Mouse (Mus musculus): ENCODE data around the gene Ddost. TPM values are rescaled to one million over a fixed set of nuclear protein-coding genes. Genes with fewer than 3 reads are reported as not detected.

Ddost gene
- polyA plus RNA-seq, 1 experiment from 2014 or later = 332 TPM

DNA sequence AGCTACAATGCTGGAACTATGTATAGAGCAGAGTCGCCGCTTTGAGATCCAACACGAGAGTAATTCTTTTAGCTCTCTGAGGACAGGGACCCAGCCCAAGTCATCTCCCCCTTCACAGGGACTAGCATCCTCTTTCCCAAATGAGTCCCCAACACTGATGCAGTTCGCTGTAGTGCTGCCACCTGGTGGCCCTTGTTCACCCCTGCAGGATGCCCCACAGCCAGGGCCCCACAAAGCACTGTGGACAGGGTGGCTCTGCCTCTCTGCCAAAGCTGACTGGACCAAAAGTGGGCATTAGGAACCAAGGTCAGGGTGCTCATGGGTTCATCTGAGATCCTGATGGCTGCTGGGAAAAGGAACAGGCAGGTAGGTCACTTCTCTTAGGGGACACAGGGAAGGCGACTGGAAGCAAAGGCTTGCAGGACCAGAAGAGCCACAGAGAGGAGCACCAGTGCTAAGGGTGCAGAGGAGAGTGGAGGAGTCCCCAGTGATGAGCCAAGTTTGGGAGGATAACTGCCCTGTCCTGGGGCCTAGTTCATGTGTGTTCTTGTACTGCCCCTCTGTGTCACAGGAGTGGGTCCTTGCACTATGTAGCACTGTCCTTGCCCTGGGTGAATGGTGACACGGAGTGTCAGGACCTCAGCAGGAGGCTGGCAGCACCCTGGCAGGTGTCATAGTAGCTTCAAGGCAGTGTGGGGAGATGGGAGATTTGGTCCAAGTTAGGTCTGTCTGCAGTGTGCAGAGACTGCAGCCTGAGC, 14.2 kb downstream of the Ddost start:
- no peak overlapping the region for H3K27ac ChIP-seq (ENCODE audit: low read depth, low read length)
- no peak overlapping the region for H3K4me3 ChIP-seq (ENCODE audit: low read length)
- no peaks in the 10 kb centered on the region for H3K27me3 ChIP-seq (ENCODE audit: control insufficient read depth, insufficient read depth, low read length)
- H3K4me1 ChIP-seq (ENCODE audit: control insufficient read depth, insufficient read depth, low read length) = no peaks in the 10 kb centered on the region
- H3K4me2 ChIP-seq (replicated peaks; ENCODE audit: low read depth, low read length) = no peak overlapping the region
- ATAC-seq (ENCODE audit: low FRiP score, low TSS enrichment) = peak; percentile 55
- H3K36me3 ChIP-seq (ENCODE audit: control insufficient read depth, insufficient read depth, low read length) = peaks cover 20% of the 10 kb centered on the region; the same call in 1 of the 2 replicates
- no peaks in the 10 kb centered on the region for H3K9me3 ChIP-seq (ENCODE audit: control insufficient read depth, low read length)
- H3K9ac ChIP-seq (ENCODE audit: low read depth, low read length) = no peak overlapping the region
- 62% methylated on average over 6 of the region's 6 CpGs for WGBS

DNA sequence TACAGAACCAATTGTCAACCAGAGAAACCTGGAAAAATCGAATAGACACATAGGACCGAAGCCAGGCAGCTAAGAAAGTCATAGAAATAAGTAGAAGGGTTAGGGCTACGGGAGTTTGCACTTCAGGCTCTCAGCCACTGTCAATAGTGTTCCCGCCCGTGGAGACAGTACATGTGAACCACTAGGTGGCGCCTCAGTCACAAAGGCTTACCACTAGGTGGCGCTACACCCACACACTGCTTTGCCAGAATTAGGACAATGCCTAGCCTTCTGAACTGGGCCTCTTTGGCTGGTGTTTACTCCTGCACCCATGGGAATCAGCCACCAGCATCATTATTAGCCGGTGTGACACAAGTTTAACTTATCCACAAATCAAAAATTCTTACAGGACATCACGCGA, 15.0 kb downstream of the Ddost start:
- Histone ChIP-seq H3K36me3 (ENCODE audit: control insufficient read depth, insufficient read depth, low read length) (peaks cover 12% of the 10 kb centered on the region; the same call in 1 of the 2 replicates), H3K4me1 (ENCODE audit: control insufficient read depth, insufficient read depth, low read length) (no peaks in the 10 kb centered on the region), H3K4me2 (replicated peaks; ENCODE audit: low read depth, low read length) (no peak overlapping the region), H3K9me3 (ENCODE audit: control insufficient read depth, low read length) (no peaks in the 10 kb centered on the region), H3K9ac (ENCODE audit: low read depth, low read length) (no peak overlapping the region), H3K27me3 (ENCODE audit: control insufficient read depth, insufficient read depth, low read length) (no peaks in the 10 kb centered on the region), H3K27ac (ENCODE audit: low read depth, low read length) (no peak overlapping the region), H3K4me3 (ENCODE audit: low read length) (no peak overlapping the region)
- 0 out of 2 replicates have a peak, but pooled peaks have one; percentile 8 for ATAC-seq (ENCODE audit: low FRiP score, low TSS enrichment)
- WGBS = 36% methylated on average over 10 of the region's 10 CpGs

DNA sequence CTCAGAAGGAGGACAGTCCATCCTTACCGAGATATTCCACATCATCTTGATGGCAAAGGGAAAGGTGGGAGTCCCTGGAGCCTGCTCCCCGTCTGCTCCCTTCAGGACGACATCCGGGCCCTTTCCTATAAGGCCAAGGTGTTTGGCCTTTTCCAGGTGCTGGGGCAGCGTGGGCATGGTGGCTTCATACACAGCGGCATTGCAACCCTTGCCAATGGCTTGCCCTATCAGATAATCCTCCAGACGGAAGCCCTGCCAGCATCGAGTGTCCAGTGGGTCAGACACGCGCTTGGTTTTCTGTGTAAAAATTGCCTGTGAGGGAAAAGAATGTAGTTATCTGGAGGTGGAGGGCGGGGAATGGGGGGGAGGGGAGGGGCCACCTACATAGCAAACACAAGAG, 16.2 kb downstream of the Ddost start:
- Histone ChIP-seq H3K4me3 (ENCODE audit: low read length) (no peak overlapping the region), H3K36me3 (ENCODE audit: control insufficient read depth, insufficient read depth, low read length) (peaks cover 5% of the 10 kb centered on the region; the same call in 1 of the 2 replicates), H3K4me1 (ENCODE audit: control insufficient read depth, insufficient read depth, low read length) (no peaks in the 10 kb centered on the region), H3K9ac (ENCODE audit: low read depth, low read length) (no peak overlapping the region), H3K4me2 (replicated peaks; ENCODE audit: low read depth, low read length) (no peak overlapping the region), H3K27ac (ENCODE audit: low read depth, low read length) (no peak overlapping the region), H3K27me3 (ENCODE audit: control insufficient read depth, insufficient read depth, low read length) (no peaks in the 10 kb centered on the region), H3K9me3 (ENCODE audit: control insufficient read depth, low read length) (no peaks in the 10 kb centered on the region)
- WGBS = 78% methylated on average over 11 of the region's 11 CpGs
- no peak for ATAC-seq (ENCODE audit: low FRiP score, low TSS enrichment)

DNA sequence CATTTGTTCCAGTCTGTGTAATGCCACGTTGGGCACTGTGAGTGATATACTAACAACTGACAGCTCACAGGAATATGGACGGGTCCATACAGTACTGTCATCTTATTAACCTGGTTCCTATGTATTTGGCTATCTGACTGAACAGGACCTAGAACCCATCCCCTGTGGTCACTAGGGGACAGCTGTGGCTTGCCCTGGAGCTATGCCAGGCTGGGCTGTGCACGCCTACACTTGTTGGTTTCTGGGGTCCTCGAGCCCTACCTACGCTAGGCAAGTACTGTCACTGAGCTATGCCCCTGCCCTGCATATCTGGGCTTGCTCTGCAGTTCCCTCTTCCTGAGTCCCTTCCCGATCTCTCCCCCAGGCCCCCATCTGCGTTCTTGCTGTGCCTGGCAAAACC, 17.0 kb downstream of the Ddost start:
- Histone ChIP-seq H3K4me1 (ENCODE audit: control insufficient read depth, insufficient read depth, low read length) (0 out of 2 replicates have a peak, but pooled peaks cover 2% of the 10 kb centered on the region), H3K36me3 (ENCODE audit: control insufficient read depth, insufficient read depth, low read length) (peaks cover 5% of the 10 kb centered on the region; the same call in 1 of the 2 replicates), H3K9me3 (ENCODE audit: control insufficient read depth, low read length) (no peaks in the 10 kb centered on the region), H3K27me3 (ENCODE audit: control insufficient read depth, insufficient read depth, low read length) (no peaks in the 10 kb centered on the region), H3K4me3 (ENCODE audit: low read length) (no peak overlapping the region), H3K27ac (ENCODE audit: low read depth, low read length) (no peak overlapping the region), H3K9ac (ENCODE audit: low read depth, low read length) (no peak overlapping the region), H3K4me2 (replicated peaks; ENCODE audit: low read depth, low read length) (no peak overlapping the region)
- WGBS = 79% methylated on average over 7 of the region's 7 CpGs
- ATAC-seq (ENCODE audit: low FRiP score, low TSS enrichment) = no peak

DNA sequence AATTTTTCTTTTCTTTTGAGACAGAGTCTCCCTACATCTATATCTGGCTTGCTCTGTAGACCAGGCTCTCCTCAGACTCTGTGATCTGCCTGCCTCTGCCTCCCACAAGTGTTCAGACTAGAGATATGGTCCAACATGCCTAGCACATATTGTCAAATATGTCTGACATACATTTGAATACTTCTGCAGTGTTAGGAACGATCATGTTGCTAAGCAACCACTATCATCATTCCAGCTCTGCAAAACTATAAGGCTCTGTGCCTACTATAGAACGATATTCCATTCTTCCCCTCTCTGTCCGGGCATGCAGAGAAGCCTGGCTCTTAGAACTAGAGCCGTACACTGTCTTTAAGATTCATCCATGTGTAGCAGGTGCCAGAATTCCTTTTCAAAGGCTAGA, 18.2 kb downstream of the Ddost start:
- Histone ChIP-seq H3K4me2 (replicated peaks; ENCODE audit: low read depth, low read length) (no peak overlapping the region), H3K9ac (ENCODE audit: low read depth, low read length) (no peak overlapping the region), H3K27ac (ENCODE audit: low read depth, low read length) (no peak overlapping the region), H3K4me1 (ENCODE audit: control insufficient read depth, insufficient read depth, low read length) (0 out of 2 replicates have a peak, but pooled peaks cover 4% of the 10 kb centered on the region), H3K9me3 (ENCODE audit: control insufficient read depth, low read length) (no peaks in the 10 kb centered on the region), H3K4me3 (ENCODE audit: low read length) (no peak overlapping the region), H3K36me3 (ENCODE audit: control insufficient read depth, insufficient read depth, low read length) (peaks cover 3% of the 10 kb centered on the region; the same call in 1 of the 2 replicates), H3K27me3 (ENCODE audit: control insufficient read depth, insufficient read depth, low read length) (no peaks in the 10 kb centered on the region)
- ATAC-seq (ENCODE audit: low FRiP score, low TSS enrichment) = no peak
- WGBS = 82% methylated on average over 4 of the region's 4 CpGs

DNA sequence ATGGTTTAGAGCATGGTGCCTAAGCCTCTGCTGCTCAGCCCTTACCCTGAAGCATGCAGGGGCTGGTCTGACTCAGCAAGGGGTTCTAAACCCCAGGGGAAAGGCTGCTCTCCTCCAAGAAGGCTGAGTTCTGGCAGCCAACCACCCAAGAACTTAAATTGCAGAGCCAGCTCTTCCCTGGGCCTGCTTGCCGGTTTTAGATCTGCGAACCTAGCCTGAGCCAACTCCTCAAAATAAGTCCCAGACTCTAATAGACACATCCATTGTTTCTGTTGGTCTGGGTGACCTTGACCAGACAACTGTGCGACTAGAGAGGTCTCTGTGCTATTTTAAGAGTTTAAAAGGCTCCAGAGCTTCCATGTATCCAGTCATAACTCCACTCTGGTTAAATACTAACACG, 19.2 kb downstream of the Ddost start:
- H3K4me2 ChIP-seq (replicated peaks; ENCODE audit: low read depth, low read length) = no peak overlapping the region
- no peak for ATAC-seq (ENCODE audit: low FRiP score, low TSS enrichment)
- H3K9ac ChIP-seq (ENCODE audit: low read depth, low read length) = no peak overlapping the region
- WGBS = 84% methylated on average over 4 of the region's 4 CpGs
- no peaks in the 10 kb centered on the region for H3K27me3 ChIP-seq (ENCODE audit: control insufficient read depth, insufficient read depth, low read length)
- H3K27ac ChIP-seq (ENCODE audit: low read depth, low read length) = no peak overlapping the region
- 0 out of 2 replicates have a peak, but pooled peaks cover 4% of the 10 kb centered on the region for H3K4me1 ChIP-seq (ENCODE audit: control insufficient read depth, insufficient read depth, low read length)
- H3K36me3 ChIP-seq (ENCODE audit: control insufficient read depth, insufficient read depth, low read length) = peaks cover 3% of the 10 kb centered on the region; the same call in 1 of the 2 replicates
- no peak overlapping the region for H3K4me3 ChIP-seq (ENCODE audit: low read length)
- no peaks in the 10 kb centered on the region for H3K9me3 ChIP-seq (ENCODE audit: control insufficient read depth, low read length)

DNA sequence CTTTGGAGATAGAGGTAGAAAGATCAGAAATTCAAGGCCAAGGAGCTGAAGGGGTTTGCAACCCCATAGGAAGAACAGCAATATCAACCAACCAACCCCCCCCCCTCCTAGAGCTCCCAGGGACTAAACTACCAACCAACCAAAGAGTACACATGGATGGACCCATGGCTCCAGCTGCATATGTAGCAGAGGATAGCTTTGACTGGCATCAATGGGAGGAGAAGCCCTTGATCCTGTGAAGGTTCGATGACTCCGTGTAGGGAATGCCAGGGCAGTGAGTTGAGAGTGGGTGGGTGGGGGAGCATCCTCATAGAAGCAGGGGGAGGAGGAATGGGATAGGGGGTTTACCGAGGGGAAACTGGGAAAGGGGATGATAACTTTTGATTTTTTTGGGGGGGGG, 19.9 kb downstream of the Ddost start:
- no peaks in the 10 kb centered on the region for H3K9me3 ChIP-seq (ENCODE audit: control insufficient read depth, low read length)
- H3K36me3 ChIP-seq (ENCODE audit: control insufficient read depth, insufficient read depth, low read length) = peaks cover 3% of the 10 kb centered on the region; the same call in 1 of the 2 replicates
- WGBS = 97% methylated on average over 3 of the region's 3 CpGs
- H3K4me1 ChIP-seq (ENCODE audit: control insufficient read depth, insufficient read depth, low read length) = 0 out of 2 replicates have a peak, but pooled peaks cover 4% of the 10 kb centered on the region
- H3K4me2 ChIP-seq (replicated peaks; ENCODE audit: low read depth, low read length) = no peak overlapping the region
- H3K27me3 ChIP-seq (ENCODE audit: control insufficient read depth, insufficient read depth, low read length) = no peaks in the 10 kb centered on the region
- no peak overlapping the region for H3K4me3 ChIP-seq (ENCODE audit: low read length)
- ATAC-seq (ENCODE audit: low FRiP score, low TSS enrichment) = no peak
- H3K9ac ChIP-seq (ENCODE audit: low read depth, low read length) = no peak overlapping the region
- H3K27ac ChIP-seq (ENCODE audit: low read depth, low read length) = no peak overlapping the region

DNA sequence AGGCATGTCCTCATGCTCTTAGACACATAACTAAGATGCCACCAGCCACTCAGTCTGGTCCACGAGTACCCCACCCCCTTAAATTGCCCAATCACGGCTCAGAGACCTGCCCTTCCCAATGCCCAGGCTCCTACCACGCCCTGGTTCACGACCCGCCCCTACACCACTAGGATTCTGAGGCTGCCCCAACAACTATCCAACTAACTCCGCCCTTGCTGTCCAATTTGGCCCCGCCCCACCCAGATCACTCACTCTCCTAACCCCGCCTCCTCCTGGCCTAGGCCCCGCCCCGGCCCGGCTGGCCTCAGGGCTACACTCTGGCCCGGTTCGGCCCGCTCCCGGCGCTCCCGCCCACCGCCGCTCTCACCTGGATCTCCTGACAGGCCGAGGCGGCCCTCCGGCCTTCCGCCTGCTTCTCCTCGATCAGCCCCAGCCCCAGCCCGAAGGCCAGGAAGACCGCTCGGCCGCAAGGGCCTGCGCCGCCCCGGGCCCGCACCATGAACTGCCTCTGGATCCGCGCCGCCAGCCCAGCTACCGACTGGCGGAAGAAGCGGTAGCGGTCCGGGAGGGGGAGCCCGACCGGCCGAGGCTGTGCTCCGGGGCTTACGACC, 21.0 kb downstream of the Ddost start:
- ATAC-seq (ENCODE audit: low FRiP score, low TSS enrichment) = peak; percentile 94
- peak overlapping the region; percentile 92 for H3K4me3 ChIP-seq (ENCODE audit: low read length)
- 0 out of 2 replicates have a peak, but pooled peaks cover 3% of the 10 kb centered on the region for H3K27me3 ChIP-seq (ENCODE audit: control insufficient read depth, insufficient read depth, low read length)
- H3K9ac ChIP-seq (ENCODE audit: low read depth, low read length) = peak overlapping the region; percentile 95
- peaks cover 1% of the 10 kb centered on the region; the same call in 1 of the 2 replicates for H3K36me3 ChIP-seq (ENCODE audit: control insufficient read depth, insufficient read depth, low read length)
- peak overlapping the region; percentile 77 for H3K4me2 ChIP-seq (replicated peaks; ENCODE audit: low read depth, low read length)
- no peaks in the 10 kb centered on the region for H3K9me3 ChIP-seq (ENCODE audit: control insufficient read depth, low read length)
- H3K4me1 ChIP-seq (ENCODE audit: control insufficient read depth, insufficient read depth, low read length) = 0 out of 2 replicates have a peak, but pooled peaks cover 4% of the 10 kb centered on the region
- WGBS = 1% methylated on average over 44 of the region's 45 CpGs
- H3K27ac ChIP-seq (ENCODE audit: low read depth, low read length) = peak overlapping the region; percentile 96
